In genomic region chr9:82829007-82829689, GRCm38 (mm10) we compare ENCODE assay signal across 7 mouse cellular contexts. TPM values are rescaled to one million over a fixed set of nuclear protein-coding genes. Genes with fewer than 3 reads are reported as not detected.
A peak's percentile ranks its signal among the peaks of the same experiment; 100 is the strongest.
DNase-seq lines count a peak whose midpoint lies in the region; ATAC-seq lines count a peak whose summit lies in the region.

Gene Irak1bp1 (plus strand): TSS chr9:82829540.

- H3K36me3 ChIP-seq in lung, embryonic 16.5 days (ENCODE audit: control insufficient read depth, insufficient read depth, low read length): no peaks in the 10 kb centered on the region
- H3K36me3 ChIP-seq in hindbrain, embryonic 16.5 days (ENCODE audit: control insufficient read depth, insufficient read depth, low read length): no peaks in the 10 kb centered on the region
- no peaks in the 10 kb centered on the region for H3K36me3 ChIP-seq in liver, embryonic 16.5 days (ENCODE audit: control insufficient read depth, insufficient read depth)

- H3K4me1 ChIP-seq in lung, embryonic 16.5 days (replicated peaks; ENCODE audit: control insufficient read depth, insufficient read depth, low read length): peaks cover 4% of the 10 kb centered on the region; the same call in 1 of the 2 replicates
- peaks cover 10% of the 10 kb centered on the region for H3K4me1 ChIP-seq in hindbrain, embryonic 16.5 days (ENCODE audit: control insufficient read depth, insufficient read depth, low read depth, low read length)
- peaks cover 10% of the 10 kb centered on the region for H3K4me1 ChIP-seq in liver, embryonic 16.5 days (ENCODE audit: control insufficient read depth, low read depth, low read length)

- 10% methylated on average over 20 of the region's 20 CpGs for WGBS in lung, embryonic 16.5 days
- 10% methylated on average over 20 of the region's 20 CpGs for WGBS in hindbrain, embryonic 16.5 days
- WGBS in liver, embryonic 16.5 days (ENCODE audit: insufficient replicate concordance): 9% methylated on average over 20 of the region's 20 CpGs

- DNase-seq in lung, postnatal 14 days: no peak
- DNase-seq in embryo, embryonic 10 days (ENCODE audit: low spot score): peak; percentile 10
- no peak for DNase-seq in adrenal gland, adult 2 months
- DNase-seq in frontal cortex, postnatal 10 days (ENCODE audit: low spot score in 2 of 2): no peak

- H3K27ac ChIP-seq in lung, embryonic 16.5 days (ENCODE audit: low read length): peak within 1 kb of the TSS; percentile 76
- H3K27ac ChIP-seq in hindbrain, embryonic 16.5 days (ENCODE audit: low read depth, low read length): peak within 1 kb of the TSS; percentile 92
- H3K27ac ChIP-seq in liver, embryonic 16.5 days (ENCODE audit: low read length): no peak within 1 kb of the TSS

- H3K9ac ChIP-seq in lung, embryonic 16.5 days (ENCODE audit: low read length): peak within 1 kb of the TSS; percentile 86
- peak within 1 kb of the TSS; percentile 93 for H3K9ac ChIP-seq in hindbrain, embryonic 16.5 days (ENCODE audit: low read depth, low read length)
- H3K9ac ChIP-seq in liver, embryonic 16.5 days (ENCODE audit: low read depth, low read length): peak within 1 kb of the TSS; percentile 65

- no peaks in the 10 kb centered on the region for H3K27me3 ChIP-seq in lung, embryonic 16.5 days (ENCODE audit: control insufficient read depth, insufficient read depth, low read depth, low read length)
- no peaks in the 10 kb centered on the region for H3K27me3 ChIP-seq in hindbrain, embryonic 16.5 days (replicated peaks; ENCODE audit: control insufficient read depth, insufficient read depth, low read length)
- no peaks in the 10 kb centered on the region for H3K27me3 ChIP-seq in liver, embryonic 16.5 days (ENCODE audit: control insufficient read depth, insufficient read depth, low read depth, low read length)

- H3K9me3 ChIP-seq in lung, embryonic 16.5 days (ENCODE audit: control insufficient read depth, low read length): no peaks in the 10 kb centered on the region
- no peaks in the 10 kb centered on the region for H3K9me3 ChIP-seq in hindbrain, embryonic 16.5 days (ENCODE audit: control insufficient read depth, low read length)
- H3K9me3 ChIP-seq in liver, embryonic 16.5 days (replicated peaks; ENCODE audit: control insufficient read depth, low read length): no peaks in the 10 kb centered on the region

- H3K4me2 ChIP-seq in lung, embryonic 16.5 days (ENCODE audit: low read depth, low read length): peak within 1 kb of the TSS; percentile 66
- H3K4me2 ChIP-seq in hindbrain, embryonic 16.5 days (ENCODE audit: low read length): peak within 1 kb of the TSS; percentile 74
- peak within 1 kb of the TSS; percentile 97 for H3K4me2 ChIP-seq in liver, embryonic 16.5 days (ENCODE audit: low read depth, low read length)

- peak; percentile 23 for ATAC-seq in lung, embryonic 16.5 days (ENCODE audit: low read depth)
- peak; percentile 34 for ATAC-seq in hindbrain, embryonic 16.5 days
- ATAC-seq in liver, embryonic 16.5 days (ENCODE audit: low read depth): no peak

- H3K4me3 ChIP-seq in lung, embryonic 16.5 days (ENCODE audit: low read length): peak within 1 kb of the TSS; percentile 89
- H3K4me3 ChIP-seq in hindbrain, embryonic 16.5 days (ENCODE audit: low read length): peak within 1 kb of the TSS; percentile 81
- H3K4me3 ChIP-seq in liver, embryonic 16.5 days (ENCODE audit: low read depth, low read length): peak within 1 kb of the TSS; percentile 73

RNA-seq across cellular contexts. Expression of gene Irak1bp1, which starts in this region (rescaled TPM):
- polyA plus RNA-seq in lung, embryonic 16.5 days (2015; fragmentation: Nextera tagmentation; extraction: Ambion mirVana): 15.3 and 16.7 TPM in 2 replicates
- 31.2 and 36.3 TPM in 2 replicates for polyA plus RNA-seq in hindbrain, embryonic 16.5 days (2015; fragmentation: Nextera tagmentation; extraction: Ambion mirVana)
- 0.54 and 0.77 TPM in 2 replicates for polyA plus RNA-seq in liver, embryonic 16.5 days (2015; fragmentation: Nextera tagmentation; extraction: Ambion mirVana)
- total RNA-seq in adrenal gland, adult 2 months (2021): 1 to 10 TPM; 2.7 to 6.6 TPM
- 18.7 and 27.4 TPM in 2 replicates for polyA plus RNA-seq in adrenal gland, adult 2 months (2012; rRNA removed)
